Mouse (Mus musculus): ENCODE results near the gene Ntn1. TPM values are rescaled to one million over a fixed set of nuclear protein-coding genes. Genes with fewer than 3 reads are reported as not detected.

The Ntn1 gene
- total RNA-seq, 1 experiment from 2014 or later: not detected

GRCm38 (mm10) chr11:68417001-68417400 is 16.4 kb upstream of the Ntn1 start:
- no peak for ATAC-seq (ENCODE audit: extremely low read depth, insufficient number of reproducible peaks, low FRiP score, poor library complexity, severe bottlenecking)

- ATAC-seq (ENCODE audit: extremely low read depth, insufficient number of reproducible peaks, low FRiP score, poor library complexity, severe bottlenecking): peak; percentile 61; the same call in 1 of the 2 replicates
These were observed 7.5 kb upstream of the Ntn1 start for GRCm38 (mm10) chr11:68408127-68408526.

- no peak for ATAC-seq (ENCODE audit: extremely low read depth, insufficient number of reproducible peaks, low FRiP score, poor library complexity, severe bottlenecking)
These were observed 6.8 kb upstream of the Ntn1 start for GRCm38 (mm10) chr11:68407266-68407926.

- ATAC-seq (ENCODE audit: extremely low read depth, insufficient number of reproducible peaks, low FRiP score, poor library complexity, severe bottlenecking): no peak
These were observed 5.0 kb upstream of the Ntn1 start for GRCm38 (mm10) chr11:68405576-68405975.

- peak; percentile 43; the same call in 1 of the 2 replicates for ATAC-seq (ENCODE audit: extremely low read depth, insufficient number of reproducible peaks, low FRiP score, poor library complexity, severe bottlenecking)
These were observed 3.6 kb upstream of the Ntn1 start for GRCm38 (mm10) chr11:68404185-68404584.

- no peak for ATAC-seq (ENCODE audit: extremely low read depth, insufficient number of reproducible peaks, low FRiP score, poor library complexity, severe bottlenecking)
These were observed 805 bp upstream of the Ntn1 start for GRCm38 (mm10) chr11:68401428-68401827.

- ATAC-seq (ENCODE audit: extremely low read depth, insufficient number of reproducible peaks, low FRiP score, poor library complexity, severe bottlenecking): no peak
These were observed 477 bp downstream of the Ntn1 start for GRCm38 (mm10) chr11:68400021-68400671.

GRCm38 (mm10) chr11:68399548-68400020 is 1.0 kb downstream of the Ntn1 start:
- ATAC-seq (ENCODE audit: extremely low read depth, insufficient number of reproducible peaks, low FRiP score, poor library complexity, severe bottlenecking): no peak

GRCm38 (mm10) chr11:68398891-68399547 is 1.6 kb downstream of the Ntn1 start:
- no peak for ATAC-seq (ENCODE audit: extremely low read depth, insufficient number of reproducible peaks, low FRiP score, poor library complexity, severe bottlenecking)

GRCm38 (mm10) chr11:68395546-68395945 is 5.1 kb downstream of the Ntn1 start:
- ATAC-seq (ENCODE audit: extremely low read depth, insufficient number of reproducible peaks, low FRiP score, poor library complexity, severe bottlenecking): no peak

- ATAC-seq (ENCODE audit: extremely low read depth, insufficient number of reproducible peaks, low FRiP score, poor library complexity, severe bottlenecking): no peak
These were observed 5.9 kb downstream of the Ntn1 start for GRCm38 (mm10) chr11:68394749-68395148.

- no peak for ATAC-seq (ENCODE audit: extremely low read depth, insufficient number of reproducible peaks, low FRiP score, poor library complexity, severe bottlenecking)
These were observed 6.6 kb downstream of the Ntn1 start for GRCm38 (mm10) chr11:68393897-68394490.

- ATAC-seq (ENCODE audit: extremely low read depth, insufficient number of reproducible peaks, low FRiP score, poor library complexity, severe bottlenecking): no peak
These were observed 10.0 kb downstream of the Ntn1 start for GRCm38 (mm10) chr11:68390381-68391287.

- no peak for ATAC-seq (ENCODE audit: extremely low read depth, insufficient number of reproducible peaks, low FRiP score, poor library complexity, severe bottlenecking)
These were observed 11.0 kb downstream of the Ntn1 start for GRCm38 (mm10) chr11:68389621-68390020.

GRCm38 (mm10) chr11:68388655-68389015 is 12.0 kb downstream of the Ntn1 start:
- no peak for ATAC-seq (ENCODE audit: extremely low read depth, insufficient number of reproducible peaks, low FRiP score, poor library complexity, severe bottlenecking)

GRCm38 (mm10) chr11:68387971-68388654 is 12.5 kb downstream of the Ntn1 start:
- ATAC-seq (ENCODE audit: extremely low read depth, insufficient number of reproducible peaks, low FRiP score, poor library complexity, severe bottlenecking): no peak

- ATAC-seq (ENCODE audit: extremely low read depth, insufficient number of reproducible peaks, low FRiP score, poor library complexity, severe bottlenecking): no peak
These were observed 13.2 kb downstream of the Ntn1 start for GRCm38 (mm10) chr11:68387441-68387760.
